Mouse (Mus musculus) bone marrow, adult 2 months (tissue): ENCODE data around the gene Srp68. TPM values are rescaled to one million over a fixed set of nuclear protein-coding genes. Genes with fewer than 3 reads are reported as not detected.

ENCODE experiments used
- H3K27ac ChIP-seq: fragments of 200-500 bp; 2 replicates; pipeline ENCODE4 v1.5.1; 2012; ENCODE audit warnings: low read depth, mild to moderate bottlenecking, control low read depth, inconsistent platforms, low read length; ENCODE audit not compliant: control insufficient read depth, poor library complexity, insufficient read depth
- H3K4me1 ChIP-seq: fragments of 200-500 bp; 2 replicates; pipeline ENCODE4 v1.6.1; 2011; ENCODE audit warnings: low read length; ENCODE audit not compliant: control insufficient read depth, insufficient read depth
- H3K4me3 ChIP-seq: fragments of 200-500 bp; replicated peaks from 2 replicates; pipeline ENCODE3; 2011; ENCODE audit warnings: mild to moderate bottlenecking, low read depth, low read length, control low read depth; ENCODE audit not compliant: control insufficient read depth
- CTCF ChIP-seq: fragments of 200-500 bp; IDR thresholded peaks from 2 replicates; pipeline ENCODE4 v1.5.1; 2011; ENCODE audit warnings: low read length, control low read depth; ENCODE audit not compliant: control insufficient read depth, insufficient read depth
- POLR2A ChIP-seq: fragments of 200-500 bp; IDR thresholded peaks from 2 replicates; pipeline ENCODE4 v1.6.1; 2011; ENCODE audit warnings: low read depth, mild to moderate bottlenecking, control low read depth, low read length, borderline replicate concordance; ENCODE audit not compliant: control insufficient read depth
- WGBS: fragments of 180-500 bp; shearing (Covaris S2); methylation state at CpG from one replicate; pipeline ENCODE4 v1.1.7; 2018; 5-methylcytosine and 5-hydroxymethylcytosine counted together
- polyA plus RNA-seq: library from polyadenylated mRNA; stranded (reverse); fragments of >200 nt; gene quantifications from 2 replicates; pipeline ENCODE4 v1.2.4, GENCODE M21; 2011; ENCODE audit warnings: low replicate concordance; ENCODE audit not compliant: missing spikeins, insufficient read depth, insufficient read length

The Srp68 gene
- polyA plus RNA-seq, 1 experiment, result 44.5 TPM

- 81% methylated on average over 4 of the region's 4 CpGs for WGBS
- Histone ChIP-seq H3K27ac (no peak overlapping the region), H3K4me3 (no peak overlapping the region), H3K4me1 (no peaks in the 10 kb centered on the region)
- no peak for TF ChIP-seq POLR2A
- TF ChIP-seq CTCF, result no peak
Observed at GRCm38 (mm10) chr11:116228699-116229098, 45.3 kb downstream of the Srp68 start.

- WGBS, result 2% methylated on average over 2 of the region's 2 CpGs
- H3K4me3 ChIP-seq, result no peak overlapping the region
- TF ChIP-seq POLR2A (no peak), CTCF (peak; percentile 90)
- no peak overlapping the region for H3K27ac ChIP-seq
- no peaks in the 10 kb centered on the region for H3K4me1 ChIP-seq
Observed at GRCm38 (mm10) chr11:116226414-116226813, 47.6 kb downstream of the Srp68 start.

- TF ChIP-seq POLR2A (no peak), CTCF (no peak)
- no peaks in the 10 kb centered on the region for H3K4me1 ChIP-seq
- no peak overlapping the region for H3K4me3 ChIP-seq
- WGBS, result 34% methylated on average over 23 of the region's 23 CpGs
- no peak overlapping the region for H3K27ac ChIP-seq
Observed at GRCm38 (mm10) chr11:116222740-116223059, 51.3 kb downstream of the Srp68 start.

- TF ChIP-seq CTCF, result no peak
- no peak; the same call in 1 of the 2 replicates for TF ChIP-seq POLR2A
- Histone ChIP-seq H3K4me3 (no peak overlapping the region), H3K4me1 (no peaks in the 10 kb centered on the region), H3K27ac (no peak overlapping the region)
- WGBS, result 13% methylated on average over 53 of the region's 53 CpGs
Observed at GRCm38 (mm10) chr11:116221931-116222739, 51.9 kb downstream of the Srp68 start.

GRCm38 (mm10) chr11:116219885-116220284, 54.1 kb downstream of the Srp68 start:
- Histone ChIP-seq H3K4me1 (no peaks in the 10 kb centered on the region), H3K4me3 (no peak overlapping the region), H3K27ac (no peak overlapping the region)
- TF ChIP-seq POLR2A (no peak), CTCF (peak; percentile 70)
- WGBS, result 15% methylated on average over 4 of the region's 4 CpGs

- TF ChIP-seq POLR2A (no peak), CTCF (no peak)
Observed at GRCm38 (mm10) chr11:116218737-116219400, 55.1 kb downstream of the Srp68 start.

GRCm38 (mm10) chr11:116218263-116218662, 55.8 kb downstream of the Srp68 start:
- TF ChIP-seq POLR2A, result no peak
- TF ChIP-seq CTCF, result no peak
- Histone ChIP-seq H3K4me1 (no peaks in the 10 kb centered on the region), H3K27ac (no peak overlapping the region), H3K4me3 (no peak overlapping the region)
- WGBS, result 73% methylated on average over 2 of the region's 2 CpGs

More at GRCm38 (mm10) chr11:116218737-116219400, 55.1 kb downstream of the Srp68 start:
- no peak overlapping the region for H3K4me3 ChIP-seq
- 17% methylated on average over 7 of the region's 7 CpGs for WGBS
- H3K4me1 ChIP-seq, result no peaks in the 10 kb centered on the region
- no peak overlapping the region for H3K27ac ChIP-seq

GRCm38 (mm10) chr11:116216549-116216948, 57.5 kb downstream of the Srp68 start:
- WGBS, result 67% methylated on average over 11 of the region's 11 CpGs
- Histone ChIP-seq H3K27ac (no peak overlapping the region), H3K4me1 (no peaks in the 10 kb centered on the region), H3K4me3 (no peak overlapping the region)
- TF ChIP-seq POLR2A, result no peak
- TF ChIP-seq CTCF, result no peak

- TF ChIP-seq CTCF (no peak), POLR2A (no peak)
- no peaks in the 10 kb centered on the region for H3K4me1 ChIP-seq
- no peak overlapping the region for H3K4me3 ChIP-seq
- no peak overlapping the region for H3K27ac ChIP-seq
- 77% methylated on average over 6 of the region's 6 CpGs for WGBS
Observed at GRCm38 (mm10) chr11:116215991-116216390, 58.0 kb downstream of the Srp68 start.
